Mouse (Mus musculus): ENCODE data around the gene Neurog1.

DNA sequence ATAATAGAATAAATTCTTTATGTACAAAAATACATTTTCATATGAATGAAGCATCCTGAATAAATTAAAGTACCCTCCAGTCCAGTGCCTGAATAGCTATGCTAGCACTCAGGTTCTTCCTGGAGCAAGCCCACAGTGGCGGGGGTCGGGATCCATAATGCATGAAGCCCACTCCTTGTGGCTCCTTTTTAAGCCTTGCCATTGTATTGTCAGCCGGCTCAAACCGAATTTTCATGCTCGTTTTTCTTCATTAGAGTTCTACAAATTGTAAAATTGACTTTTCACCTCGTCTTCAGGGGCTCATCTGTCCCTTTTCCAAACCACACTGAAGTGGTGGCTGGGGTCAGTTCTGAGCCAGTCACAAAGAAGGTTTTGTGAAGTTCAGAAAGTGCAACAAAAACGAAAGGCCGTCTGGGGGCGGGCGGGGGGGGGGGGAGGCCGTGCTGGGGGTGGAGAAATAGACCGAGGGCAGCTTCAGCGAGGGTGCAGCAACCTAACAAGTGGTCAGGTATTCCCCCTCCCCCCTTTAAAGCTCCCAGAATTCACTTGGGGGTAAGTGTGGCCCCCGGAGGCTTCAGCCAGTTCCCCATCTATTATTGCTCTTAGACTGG is 1.3 kb downstream of the Neurog1 start:
- TF ChIP-seq POLR2A (IDR thresholded peaks at IDR 0.05; ENCODE audit: control insufficient read depth, low read depth, low read length) (no peak), CTCF (IDR thresholded peaks at IDR 0.05; ENCODE audit: control insufficient read depth, insufficient read depth, insufficient replicate concordance, low read depth, low read length) (no peak)

Measured in testis, adult 2 months (tissue).